Mouse (Mus musculus) limb, embryonic 10.5 days (tissue): ENCODE measurements around the gene Gne. TPM values are rescaled to one million over a fixed set of nuclear protein-coding genes. Genes with fewer than 3 reads are reported as not detected.

Experiments used
- DNase-seq: peaks from one replicate; pipeline ENCODE4 v3.0.0-alpha.2; 2017; ENCODE audit warnings: low spot score
- H3K27ac ChIP-seq: fragments of 300-500 bp; sonication (generic); 2 replicates; pipeline ENCODE4 v1.5.1; 2016; ENCODE audit warnings: mild to moderate bottlenecking
- H3K27me3 ChIP-seq: fragments of 300-500 bp; sonication (generic); 2 replicates; pipeline ENCODE4 v1.6.1; 2016; ENCODE audit warnings: low read depth, mild to moderate bottlenecking; ENCODE audit not compliant: poor library complexity, severe bottlenecking
- H3K36me3 ChIP-seq: fragments of 300-500 bp; sonication (generic); 2 replicates; pipeline ENCODE4 v1.6.1; 2016; ENCODE audit warnings: mild to moderate bottlenecking, moderate library complexity
- H3K4me1 ChIP-seq: fragments of 300-500 bp; sonication (generic); 2 replicates; pipeline ENCODE4 v1.6.1; 2016
- H3K4me3 ChIP-seq: fragments of 300-500 bp; sonication (generic); 2 replicates; pipeline ENCODE4 v1.5.1; 2016; ENCODE audit warnings: mild to moderate bottlenecking, moderate library complexity
- H3K9me3 ChIP-seq: fragments of 300-500 bp; sonication (generic); replicated peaks from 2 replicates; pipeline ENCODE4 v1.6.1; 2016; ENCODE audit warnings: mild to moderate bottlenecking
- WGBS: fragments of 180-500 bp; shearing (Covaris S2); methylation state at CpG from one replicate; pipeline ENCODE4 v1.1.7; 2016; 5-methylcytosine and 5-hydroxymethylcytosine counted together
- polyA plus RNA-seq: library from polyadenylated mRNA; unstranded; fragments of >200 nt; fragmentation: Nextera tagmentation; extraction: Ambion mirVana; gene quantifications from 2 replicates; pipeline ENCODE4 v1.2.1, GENCODE M21; 2016

Gene Gne
- polyA plus RNA-seq, 1 experiment from 2014 or later = 22.7 TPM

DNA sequence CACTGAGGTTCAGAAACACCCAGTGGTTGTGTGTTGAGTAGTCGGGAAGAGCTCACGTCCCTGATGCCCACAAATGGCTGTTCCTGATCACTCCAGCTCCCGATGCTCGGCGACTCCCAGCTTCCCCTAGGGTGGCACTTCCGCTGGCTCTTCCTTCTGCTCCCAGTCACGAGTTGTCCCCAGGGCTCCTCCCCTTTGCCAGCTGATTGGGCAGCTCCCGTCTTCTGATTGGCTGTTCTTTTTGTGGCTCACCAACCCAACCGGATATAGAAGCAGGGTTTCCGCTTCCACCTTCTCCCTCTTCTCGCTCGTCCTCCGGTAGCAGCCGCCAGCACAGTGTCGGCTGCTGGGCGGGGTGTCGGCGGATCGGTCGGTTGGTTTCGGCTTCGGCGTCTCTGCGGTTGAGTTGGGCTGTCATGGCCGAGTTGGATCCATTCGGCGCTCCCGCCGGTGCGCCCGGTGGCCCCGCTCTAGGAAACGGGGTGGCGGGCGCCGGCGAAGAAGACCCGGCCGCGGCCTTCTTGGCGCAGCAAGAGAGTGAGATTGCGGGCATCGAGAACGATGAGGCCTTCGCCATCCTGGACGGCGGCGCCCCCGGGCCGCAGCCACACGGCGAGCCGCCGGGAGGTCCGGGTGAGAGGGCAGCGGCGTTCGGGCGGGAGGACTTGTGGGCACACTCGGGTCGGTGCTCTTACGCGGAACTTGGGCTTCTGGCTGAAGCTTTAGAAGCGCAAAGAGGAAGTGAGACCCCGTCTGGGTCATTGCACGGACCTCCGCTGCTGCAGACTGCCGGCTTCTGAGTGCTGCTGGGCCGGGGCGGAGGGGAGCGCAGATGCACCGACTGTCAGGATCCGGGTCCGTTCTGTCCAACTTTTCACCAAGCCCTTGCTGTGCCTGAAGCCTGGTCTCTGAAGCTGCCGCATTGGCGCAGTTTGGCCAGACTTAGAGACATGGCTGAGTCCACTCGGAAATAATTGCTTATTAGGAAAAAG lies 71.3 kb downstream of the Gne start:
- H3K4me1 ChIP-seq = peaks cover 20% of the 10 kb centered on the region
- H3K36me3 ChIP-seq = peaks cover 20% of the 10 kb centered on the region
- H3K27ac ChIP-seq = peak overlapping the region; percentile 85
- no peaks in the 10 kb centered on the region for H3K9me3 ChIP-seq
- peak overlapping the region; percentile 77 for H3K4me3 ChIP-seq
- peak; percentile 92 for DNase-seq
- under 1% methylated on average over 77 of the region's 77 CpGs for WGBS
- no peaks in the 10 kb centered on the region for H3K27me3 ChIP-seq

GRCm38 (mm10) chr4:44011799-44012198 lies 72.2 kb downstream of the Gne start:
- 80% methylated on average over 3 of the region's 3 CpGs for WGBS

DNA sequence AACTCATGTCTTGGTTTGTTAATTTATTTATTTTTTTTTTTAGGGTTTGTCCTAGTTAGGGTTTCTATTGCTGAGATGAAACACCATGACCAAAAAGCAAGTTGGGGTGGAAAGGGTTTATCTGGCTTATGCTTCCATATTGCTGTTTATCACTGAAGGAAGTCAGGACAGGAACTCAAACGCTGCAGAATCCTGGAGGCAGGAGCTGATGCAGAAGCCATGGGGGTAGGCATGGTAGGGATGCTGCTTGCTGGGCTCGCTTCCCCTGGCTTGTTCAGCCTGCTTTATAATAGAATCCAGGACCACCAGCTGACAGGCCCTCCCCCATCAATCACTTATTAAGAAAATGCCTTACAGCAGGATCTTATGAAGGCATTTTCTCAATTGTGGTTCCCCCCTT lies 73.1 kb downstream of the Gne start:
- H3K4me1 ChIP-seq = peaks cover 20% of the 10 kb centered on the region
- no peak for DNase-seq
- no peak overlapping the region for H3K27ac ChIP-seq
- 43% methylated on average over 2 of the region's 2 CpGs for WGBS
- H3K4me3 ChIP-seq = no peak overlapping the region
- H3K9me3 ChIP-seq = no peaks in the 10 kb centered on the region
- peaks cover 6% of the 10 kb centered on the region for H3K36me3 ChIP-seq
- H3K27me3 ChIP-seq = no peaks in the 10 kb centered on the region

More at GRCm38 (mm10) chr4:44011799-44012198, 72.2 kb downstream of the Gne start:
- DNase-seq = no peak
- no peaks in the 10 kb centered on the region for H3K9me3 ChIP-seq
- no peaks in the 10 kb centered on the region for H3K27me3 ChIP-seq
- peak overlapping the region; percentile 85 for H3K27ac ChIP-seq
- H3K36me3 ChIP-seq = peaks cover 15% of the 10 kb centered on the region
- H3K4me3 ChIP-seq = peak overlapping the region; percentile 77
- H3K4me1 ChIP-seq = peaks cover 20% of the 10 kb centered on the region

DNA sequence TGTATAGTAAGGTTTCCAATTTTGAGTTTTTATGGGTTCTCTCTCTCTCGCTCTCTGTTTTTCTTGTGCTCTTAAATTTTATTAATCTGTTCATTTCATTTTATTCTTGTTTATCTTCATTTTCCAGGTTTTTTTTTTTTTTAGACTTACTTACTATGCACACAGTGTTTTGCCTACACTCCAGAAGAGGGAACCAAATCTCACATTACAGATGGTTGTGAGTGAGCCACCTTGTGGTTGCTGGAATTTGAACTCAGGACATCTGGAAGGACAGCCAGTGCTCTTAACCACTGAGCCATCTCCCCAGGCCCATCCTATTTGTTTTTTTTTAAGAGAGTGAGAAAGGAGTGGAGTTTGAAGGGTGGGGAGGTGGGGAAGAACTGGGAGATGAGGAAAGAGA lies 73.8 kb downstream of the Gne start:
- no peak overlapping the region for H3K27ac ChIP-seq
- H3K4me1 ChIP-seq = peaks cover 20% of the 10 kb centered on the region
- no peak overlapping the region for H3K4me3 ChIP-seq
- H3K27me3 ChIP-seq = no peaks in the 10 kb centered on the region
- H3K9me3 ChIP-seq = no peaks in the 10 kb centered on the region
- DNase-seq = no peak
- no peaks in the 10 kb centered on the region for H3K36me3 ChIP-seq
- WGBS = 90% methylated on average over 1 of the region's 1 CpGs

DNA sequence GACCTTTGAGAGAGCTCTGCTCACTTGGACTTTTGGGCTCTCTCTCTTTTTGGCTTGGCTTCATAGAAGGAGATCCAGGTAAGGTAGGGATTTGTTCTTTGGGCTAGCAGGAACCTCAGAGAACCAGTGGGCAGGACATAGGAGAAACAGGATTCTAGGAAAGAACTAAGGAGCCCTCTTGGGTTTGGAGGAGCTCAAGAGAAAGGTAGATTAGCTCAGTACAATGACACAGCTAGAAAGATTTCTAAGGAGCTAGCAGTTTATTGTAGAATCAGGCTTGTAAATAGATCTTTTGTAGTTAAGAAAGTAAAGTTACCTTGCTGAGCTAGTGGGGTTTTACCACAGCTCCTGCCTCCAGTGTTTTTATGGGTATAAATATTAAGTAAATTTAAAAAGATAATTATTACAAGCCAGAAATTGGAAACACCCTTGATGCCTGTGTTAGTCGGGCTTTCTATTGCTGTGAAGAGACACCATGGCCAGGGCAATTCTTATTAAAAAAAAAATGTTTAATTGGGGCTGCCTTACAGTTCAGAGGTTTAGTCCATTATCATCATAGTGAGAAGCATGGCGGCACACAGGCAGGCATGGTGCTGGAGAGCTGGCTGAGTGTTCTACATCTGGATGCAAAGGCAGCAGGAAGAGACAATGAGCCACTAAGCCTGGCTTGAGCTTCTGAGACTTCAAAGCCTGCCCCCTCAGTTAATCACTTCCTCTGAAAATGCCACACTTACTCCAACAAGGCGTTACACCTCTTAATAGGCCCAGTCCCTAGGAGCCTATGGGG lies 79.2 kb downstream of the Gne start:
- WGBS = 71% methylated on average over 3 of the region's 3 CpGs
- no peak overlapping the region for H3K27ac ChIP-seq
- no peak for DNase-seq

DNA sequence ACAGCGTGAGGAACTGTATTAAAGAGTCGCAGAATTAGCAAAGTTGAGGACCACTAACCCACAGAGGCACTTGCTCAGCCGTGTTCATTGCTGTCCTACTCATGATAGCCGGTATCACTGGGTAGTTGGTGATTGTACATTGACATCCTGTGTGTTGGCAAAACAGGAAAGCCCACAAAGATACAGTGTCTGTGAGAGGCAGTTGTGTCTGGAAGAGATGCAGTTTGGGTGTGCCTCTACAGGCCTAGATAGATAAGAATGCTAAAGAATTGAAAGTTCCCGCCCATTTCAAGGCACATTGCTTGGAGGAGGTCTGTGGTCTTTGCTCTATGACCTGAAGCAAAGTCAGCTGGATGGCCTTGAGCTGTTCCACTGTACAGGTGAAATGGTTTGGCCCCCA lies 79.9 kb downstream of the Gne start, which contains the start of gene Clta:
Clta (plus strand) TSS at position 327 of the 400 bp plus-strand sequence.
- Histone ChIP-seq H3K27ac (no peak within 1 kb of the TSS), H3K4me3 (no peak within 1 kb of the TSS), H3K27me3 (no peaks in the 10 kb centered on the region), H3K9me3 (no peaks in the 10 kb centered on the region), H3K4me1 (no peaks in the 10 kb centered on the region), H3K36me3 (no peaks in the 10 kb centered on the region)
- no peak for DNase-seq
- 91% methylated on average over 5 of the region's 5 CpGs for WGBS

More for the DNA sequence above, 79.2 kb downstream of the Gne start:
- H3K9me3 ChIP-seq = no peaks in the 10 kb centered on the region
- no peaks in the 10 kb centered on the region for H3K4me1 ChIP-seq
- H3K36me3 ChIP-seq = no peaks in the 10 kb centered on the region
- H3K4me3 ChIP-seq = no peak overlapping the region
- no peaks in the 10 kb centered on the region for H3K27me3 ChIP-seq

- Histone ChIP-seq H3K36me3 (no peaks in the 10 kb centered on the region), H3K27ac (no peak overlapping the region), H3K9me3 (no peaks in the 10 kb centered on the region), H3K27me3 (no peaks in the 10 kb centered on the region), H3K4me3 (no peak overlapping the region), H3K4me1 (no peaks in the 10 kb centered on the region)
- DNase-seq = no peak
- 91% methylated on average over 6 of the region's 6 CpGs for WGBS
These were observed 80.4 kb downstream of the Gne start for GRCm38 (mm10) chr4:44003622-44004021.

DNA sequence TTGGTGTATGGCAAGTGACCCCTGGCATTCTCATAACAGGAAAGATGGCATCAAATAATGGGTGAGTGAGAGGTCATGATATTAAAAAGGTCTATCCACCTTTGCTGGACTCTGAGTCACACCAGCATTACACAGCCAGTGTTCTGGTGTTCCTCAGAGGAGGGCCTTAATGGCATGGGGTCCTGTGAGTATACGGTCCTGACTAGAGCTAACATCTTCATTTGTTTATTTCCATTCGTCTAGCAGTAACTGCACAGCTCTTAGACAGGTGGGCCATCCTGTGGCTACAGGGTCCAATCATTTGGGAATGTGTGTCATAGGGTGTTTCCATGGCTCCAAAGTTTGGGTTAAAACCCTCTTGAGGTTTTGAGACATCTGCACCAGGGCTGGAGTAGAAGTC lies 89.6 kb downstream of the Gne start:
- Histone ChIP-seq H3K36me3 (no peaks in the 10 kb centered on the region), H3K4me1 (no peaks in the 10 kb centered on the region), H3K27me3 (no peaks in the 10 kb centered on the region), H3K27ac (no peak overlapping the region), H3K4me3 (no peak overlapping the region), H3K9me3 (no peaks in the 10 kb centered on the region)
- WGBS = 74% methylated on average over 2 of the region's 2 CpGs
- DNase-seq = no peak

GRCm38 (mm10) chr4:43993072-43993471 lies 90.9 kb downstream of the Gne start:
- no peak overlapping the region for H3K4me3 ChIP-seq
- no peaks in the 10 kb centered on the region for H3K27me3 ChIP-seq
- H3K27ac ChIP-seq = no peak overlapping the region
- H3K9me3 ChIP-seq = no peaks in the 10 kb centered on the region
- WGBS = 93% methylated on average over 11 of the region's 11 CpGs
- peak; percentile 21 for DNase-seq
- no peaks in the 10 kb centered on the region for H3K36me3 ChIP-seq
- H3K4me1 ChIP-seq = no peaks in the 10 kb centered on the region

DNA sequence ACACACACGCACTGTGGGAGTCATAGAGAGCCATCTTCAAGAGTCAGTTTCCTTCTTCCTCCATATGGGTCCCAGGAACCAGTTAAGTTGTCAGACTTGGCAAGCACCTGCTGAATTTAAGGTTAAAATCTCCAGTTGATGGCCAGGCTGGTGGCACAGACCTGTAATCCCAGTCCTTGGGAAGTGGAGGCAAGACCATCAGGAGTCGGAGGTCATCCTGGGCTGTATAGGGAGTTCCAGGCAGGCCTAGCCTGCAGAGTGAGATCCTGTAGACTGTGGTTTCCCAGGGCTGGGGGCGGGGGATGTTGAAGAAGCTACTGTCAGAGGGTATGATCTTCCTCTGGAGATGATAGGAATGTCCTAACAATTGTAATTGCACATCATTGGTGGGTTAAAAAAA lies 95.0 kb downstream of the Gne start:
- no peak overlapping the region for H3K27ac ChIP-seq
- H3K36me3 ChIP-seq = no peaks in the 10 kb centered on the region
- H3K9me3 ChIP-seq = no peaks in the 10 kb centered on the region
- no peak overlapping the region for H3K4me3 ChIP-seq
- H3K27me3 ChIP-seq = 0 out of 2 replicates have a peak, but pooled peaks cover 3% of the 10 kb centered on the region
- peak; percentile 15 for DNase-seq
- 89% methylated on average over 3 of the region's 3 CpGs for WGBS
- H3K4me1 ChIP-seq = no peaks in the 10 kb centered on the region

DNA sequence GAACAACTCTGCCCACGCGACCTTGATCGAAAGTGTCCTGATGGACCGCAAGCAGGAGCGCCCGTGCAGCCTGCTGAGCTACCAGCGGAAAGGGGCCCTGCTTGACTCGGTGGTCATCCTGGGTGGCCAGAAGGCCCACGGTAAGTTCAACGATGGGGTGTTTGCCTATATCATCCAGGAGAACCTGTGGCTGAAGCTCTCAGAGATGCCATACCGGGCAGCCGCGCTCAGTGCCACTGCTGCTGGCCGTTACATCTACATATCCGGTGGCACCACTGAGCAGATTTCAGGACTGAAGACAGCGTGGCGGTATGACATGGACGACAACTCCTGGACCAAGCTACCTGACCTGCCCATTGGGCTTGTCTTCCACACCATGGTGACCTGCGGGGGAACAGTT lies 99.7 kb downstream of the Gne start:
- 92% methylated on average over 19 of the region's 19 CpGs for WGBS
- DNase-seq = peak; percentile 26
- peaks cover 10% of the 10 kb centered on the region for H3K4me1 ChIP-seq
- no peak overlapping the region for H3K27ac ChIP-seq
- H3K27me3 ChIP-seq = 0 out of 2 replicates have a peak, but pooled peaks cover 3% of the 10 kb centered on the region
- H3K9me3 ChIP-seq = no peaks in the 10 kb centered on the region
- no peak overlapping the region for H3K4me3 ChIP-seq
- H3K36me3 ChIP-seq = no peaks in the 10 kb centered on the region
